In the genomic region with DNA sequence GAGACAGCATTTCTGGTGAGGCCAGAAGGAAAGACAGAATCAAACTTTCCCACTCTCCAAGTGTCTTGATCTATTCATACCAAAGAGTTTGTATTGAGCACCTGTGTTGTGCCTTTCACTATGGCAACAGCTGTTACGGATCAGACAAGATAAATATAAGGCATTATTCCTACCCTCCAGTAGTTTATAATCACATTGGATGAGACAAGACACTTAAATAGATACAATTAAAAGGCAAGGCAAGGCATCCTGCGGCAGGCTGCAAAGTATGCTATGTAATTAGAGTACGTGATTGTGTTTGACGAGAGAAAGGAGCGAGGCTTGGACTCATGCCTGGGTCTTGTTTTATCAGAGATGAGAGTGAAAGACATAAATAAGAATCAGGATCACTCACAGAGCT, we compare ENCODE assay signal across 26 mouse cellular contexts.
"Had no signal": no experiment of that assay in that cellular context is flagged by ENCODE, and none has a peak within 500 bp of the region (broad histone marks: within the 10 kb centered on the region; RNA-seq: fewer than 3 reads in every experiment).

No protein-coding gene starts in this region.

- H3K4me2 ChIP-seq: kidney, embryonic 15.5 days; limb, embryonic 13.5 days; liver, embryonic 12.5 days; liver, embryonic 15.5 days; lung, embryonic 15.5 days; midbrain, embryonic 13.5 days; neural tube, embryonic 12.5 days; neural tube, embryonic 15.5 days had no signal

- H3K36me3 ChIP-seq: kidney, embryonic 15.5 days; limb, embryonic 10.5 days; limb, embryonic 13.5 days; liver, embryonic 12.5 days; liver, embryonic 15.5 days; lung, embryonic 15.5 days; midbrain, embryonic 10.5 days; midbrain, embryonic 13.5 days; neural tube, embryonic 12.5 days; neural tube, embryonic 15.5 days had no signal

- H3K9ac ChIP-seq: kidney, embryonic 15.5 days; limb, embryonic 13.5 days; liver, embryonic 12.5 days; liver, embryonic 15.5 days; lung, embryonic 15.5 days; midbrain, embryonic 13.5 days; neural tube, embryonic 12.5 days; neural tube, embryonic 15.5 days had no signal

- DNase-seq: kidney, adult 8-10 months; kidney, postnatal 10 days; kidney, postnatal 36 days; layer of hippocampus, postnatal 36 days; liver; lung, adult 18-20 months; lung, postnatal 10 days; lung, postnatal 36 days; retina, postnatal 1 day; thymus, adult 2 months; thymus, postnatal 14 days; thymus, postnatal 4 days had no signal

- H3K4me3 ChIP-seq: kidney, embryonic 15.5 days; limb, embryonic 10.5 days; limb, embryonic 13.5 days; liver, embryonic 12.5 days; liver, embryonic 15.5 days; lung, embryonic 15.5 days; megakaryocyte, embryonic 14.5 days; midbrain, embryonic 10.5 days; midbrain, embryonic 13.5 days; myocyte; neural tube, embryonic 12.5 days; neural tube, embryonic 15.5 days had no signal

- H3K4me1 ChIP-seq: kidney, embryonic 15.5 days; limb, embryonic 10.5 days; limb, embryonic 13.5 days; liver, embryonic 12.5 days; liver, embryonic 15.5 days; lung, embryonic 15.5 days; midbrain, embryonic 10.5 days; midbrain, embryonic 13.5 days; neural tube, embryonic 12.5 days; neural tube, embryonic 15.5 days had no signal

- H3K27me3 ChIP-seq: kidney, embryonic 15.5 days; limb, embryonic 13.5 days; liver, embryonic 12.5 days; liver, embryonic 15.5 days; lung, embryonic 15.5 days; midbrain, embryonic 13.5 days; neural tube, embryonic 12.5 days; neural tube, embryonic 15.5 days had no signal

- H3K9me3 ChIP-seq: kidney, embryonic 15.5 days; limb, embryonic 10.5 days; limb, embryonic 13.5 days; liver, embryonic 12.5 days; liver, embryonic 15.5 days; lung, embryonic 15.5 days; megakaryocyte, embryonic 14.5 days; midbrain, embryonic 10.5 days; midbrain, embryonic 13.5 days; neural tube, embryonic 12.5 days; neural tube, embryonic 15.5 days had no signal

- H3K27ac ChIP-seq: kidney, embryonic 15.5 days; limb, embryonic 10.5 days; limb, embryonic 13.5 days; liver, embryonic 12.5 days; liver, embryonic 15.5 days; lung, embryonic 15.5 days; midbrain, embryonic 10.5 days; midbrain, embryonic 13.5 days; neural tube, embryonic 12.5 days; neural tube, embryonic 15.5 days; stomach, postnatal 0 days had no signal

- ATAC-seq: liver, embryonic 12.5 days; midbrain, embryonic 13.5 days; midbrain, embryonic 16.5 days had no signal
